Mouse (Mus musculus) cerebellum, adult 2 months (tissue): ENCODE measurements around the gene Ms4a5. TPM values are rescaled to one million over a fixed set of nuclear protein-coding genes. Genes with fewer than 3 reads are reported as not detected.
"Not testable (repeated sequence)": the region's sequence is repeated elsewhere in the genome, so short reads cannot be mapped to it uniquely, and the experiment has no call there.

Source experiments
- DNase-seq, 2 experiments: peaks; one replicate each; pipeline ENCODE4 v3.0.0; 2021
- H3K27ac ChIP-seq: fragments of 200-500 bp; 2 replicates; pipeline ENCODE4 v1.5.1; 2012; ENCODE audit warnings: low read length, control low read depth, inconsistent platforms; ENCODE audit not compliant: insufficient read depth
- H3K27me3 ChIP-seq: fragments of 200-500 bp; 2 replicates; pipeline ENCODE4 v1.6.1; 2012; ENCODE audit warnings: inconsistent platforms, mild to moderate bottlenecking, low read length, moderate library complexity; ENCODE audit not compliant: control insufficient read depth, insufficient read depth
- H3K4me1 ChIP-seq: fragments of 200-500 bp; 2 replicates; pipeline ENCODE4 v1.6.1; 2011; ENCODE audit warnings: low read length; ENCODE audit not compliant: control insufficient read depth, insufficient read depth
- H3K4me3 ChIP-seq: fragments of 200-500 bp; replicated peaks from 2 replicates; pipeline ENCODE3; 2011; ENCODE audit warnings: mild to moderate bottlenecking, low read depth, low read length, control low read depth; ENCODE audit not compliant: insufficient read depth
- CTCF ChIP-seq: fragments of 200-500 bp; IDR thresholded peaks from 2 replicates; pipeline ENCODE4 v1.5.1; 2011; ENCODE audit warnings: low read depth, mild to moderate bottlenecking, control low read depth, low read length, moderate library complexity, borderline replicate concordance; ENCODE audit not compliant: insufficient read depth
- POLR2A ChIP-seq: fragments of 200-500 bp; IDR thresholded peaks from 2 replicates; pipeline ENCODE4 v1.6.1; 2011; ENCODE audit warnings: low read length, control low read depth, borderline replicate concordance; ENCODE audit not compliant: insufficient read depth
- WGBS: fragments of 180-500 bp; shearing (Covaris S2); methylation state at CpG from one replicate; pipeline ENCODE4 v1.1.7; 2018; 5-methylcytosine and 5-hydroxymethylcytosine counted together
- polyA plus RNA-seq: library from polyadenylated mRNA; depleted of rRNA; stranded (reverse); fragments of >200 nt; gene quantifications from 2 replicates; pipeline ENCODE4 v1.2.3, GENCODE M21; 2012; rRNA removed

Ms4a5 gene
- not detected in 2 replicates for polyA plus RNA-seq

DNA sequence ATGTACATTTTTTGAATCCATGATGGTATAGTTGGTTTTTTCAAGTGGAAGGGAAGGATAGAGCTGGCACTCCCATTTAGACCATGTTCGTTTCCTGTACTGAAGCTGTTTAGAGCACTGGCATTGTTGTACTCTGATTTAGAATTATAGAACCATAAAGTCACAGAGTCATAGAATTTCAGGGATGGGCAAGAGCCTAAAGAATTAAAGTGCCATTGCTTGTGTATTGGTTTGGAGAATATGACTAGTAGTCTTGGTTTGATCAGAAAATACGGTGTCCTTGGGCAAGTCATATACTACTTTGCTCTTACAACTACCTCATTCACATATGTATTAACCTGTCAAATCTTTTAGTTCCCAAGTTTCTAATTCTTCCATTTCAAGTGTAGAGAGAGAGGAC, at the start of gene Ms4a5:
Ms4a5 (minus strand) TSS at position 101 of the 400 bp plus-strand sequence.
- no peak for TF ChIP-seq CTCF
- no peak for TF ChIP-seq POLR2A
- Histone ChIP-seq H3K4me1 (no peaks in the 10 kb centered on the region), H3K27ac (no peak within 1 kb of the TSS), H3K27me3 (no peaks in the 10 kb centered on the region), H3K4me3 (no peak within 1 kb of the TSS)
- DNase-seq: no peak
- 94% methylated on average over 2 of the region's 2 CpGs for WGBS

GRCm38 (mm10) chr19:11321123-11321522, 37.5 kb upstream of the Ms4a5 start:
- Histone ChIP-seq H3K27ac (no peak overlapping the region), H3K27me3 (no peaks in the 10 kb centered on the region; the same call in 1 of the 2 replicates), H3K4me1 (no peaks in the 10 kb centered on the region), H3K4me3 (no peak overlapping the region)
- TF ChIP-seq CTCF: no peak
- TF ChIP-seq POLR2A: no peak
- WGBS: 85% methylated on average over 1 of the region's 1 CpGs
- DNase-seq: no peak

GRCm38 (mm10) chr19:11316786-11317185, 33.1 kb upstream of the Ms4a5 start:
- DNase-seq: no peak
- Histone ChIP-seq H3K4me1 (no peaks in the 10 kb centered on the region), H3K27me3 (no peaks in the 10 kb centered on the region), H3K27ac (no peak overlapping the region), H3K4me3 (no peak overlapping the region)
- TF ChIP-seq POLR2A (no peak), CTCF (no peak)
- 82% methylated on average over 4 of the region's 4 CpGs for WGBS

GRCm38 (mm10) chr19:11314354-11314753, 30.7 kb upstream of the Ms4a5 start, which contains the start of gene Ms4a14:
TSS of gene Ms4a14 (minus strand) at chr19:11314454.
- H3K4me3 ChIP-seq: no peak within 1 kb of the TSS
- no peaks in the 10 kb centered on the region for H3K4me1 ChIP-seq
- no peaks in the 10 kb centered on the region for H3K27me3 ChIP-seq
- no peak for DNase-seq
- H3K27ac ChIP-seq: no peak within 1 kb of the TSS
- 52% methylated on average over 1 of the region's 1 CpGs for WGBS
- TF ChIP-seq CTCF (no peak), POLR2A (no peak)

- H3K27me3 ChIP-seq: no peaks in the 10 kb centered on the region
- DNase-seq: no peak
- no peak overlapping the region for H3K27ac ChIP-seq
- H3K4me3 ChIP-seq: no peak overlapping the region
- TF ChIP-seq CTCF (no peak), POLR2A (no peak)
- no peaks in the 10 kb centered on the region for H3K4me1 ChIP-seq
Measured at GRCm38 (mm10) chr19:11308888-11309287, 25.2 kb upstream of the Ms4a5 start.

- not testable (repeated sequence) for DNase-seq, H3K4me3 ChIP-seq, H3K27me3 ChIP-seq, H3K27ac ChIP-seq, H3K4me1 ChIP-seq
- 39% methylated on average over 4 of the region's 4 CpGs for WGBS
Measured at GRCm38 (mm10) chr19:11299529-11299928, 15.9 kb upstream of the Ms4a5 start.

GRCm38 (mm10) chr19:11298939-11299338, 15.3 kb upstream of the Ms4a5 start:
- Histone ChIP-seq H3K27ac (no peak overlapping the region), H3K4me3 (no peak overlapping the region), H3K4me1 (no peaks in the 10 kb centered on the region), H3K27me3 (no peaks in the 10 kb centered on the region)
- DNase-seq: no peak
- TF ChIP-seq CTCF: no peak
- no peak for TF ChIP-seq POLR2A
- 49% methylated on average over 2 of the region's 2 CpGs for WGBS

GRCm38 (mm10) chr19:11293616-11294015, 9.9 kb upstream of the Ms4a5 start:
- H3K27me3 ChIP-seq, DNase-seq, H3K27ac ChIP-seq, H3K4me1 ChIP-seq, H3K4me3 ChIP-seq: not testable (repeated sequence)
- 10% methylated on average over 3 of the region's 3 CpGs for WGBS

GRCm38 (mm10) chr19:11292990-11293389, 9.3 kb upstream of the Ms4a5 start:
- Histone ChIP-seq H3K27me3 (no peaks in the 10 kb centered on the region), H3K4me3 (no peak overlapping the region), H3K4me1 (no peaks in the 10 kb centered on the region), H3K27ac (no peak overlapping the region)
- 11% methylated on average over 12 of the region's 12 CpGs for WGBS
- no peak for TF ChIP-seq CTCF
- no peak for TF ChIP-seq POLR2A
- no peak for DNase-seq
